Mouse (Mus musculus) brain, embryonic 14.5 days (tissue): ENCODE measurements around the gene Tmem82.

ENCODE experiments used
- CTCF ChIP-seq: fragments of 200-500 bp; IDR thresholded peaks from 2 replicates; pipeline ENCODE4 v1.5.1; 2012; ENCODE audit warnings: inconsistent platforms, mild to moderate bottlenecking, moderate library complexity, borderline replicate concordance; ENCODE audit not compliant: insufficient read depth, insufficient read length; ENCODE audit errors: extremely low read depth
- POLR2A ChIP-seq: fragments of 200-500 bp; IDR thresholded peaks from 2 replicates; pipeline ENCODE4 v1.6.1; 2012; ENCODE audit warnings: mild to moderate bottlenecking, inconsistent platforms, borderline replicate concordance; ENCODE audit not compliant: poor library complexity, insufficient read depth, insufficient read length, severe bottlenecking; ENCODE audit errors: extremely low read depth

DNA sequence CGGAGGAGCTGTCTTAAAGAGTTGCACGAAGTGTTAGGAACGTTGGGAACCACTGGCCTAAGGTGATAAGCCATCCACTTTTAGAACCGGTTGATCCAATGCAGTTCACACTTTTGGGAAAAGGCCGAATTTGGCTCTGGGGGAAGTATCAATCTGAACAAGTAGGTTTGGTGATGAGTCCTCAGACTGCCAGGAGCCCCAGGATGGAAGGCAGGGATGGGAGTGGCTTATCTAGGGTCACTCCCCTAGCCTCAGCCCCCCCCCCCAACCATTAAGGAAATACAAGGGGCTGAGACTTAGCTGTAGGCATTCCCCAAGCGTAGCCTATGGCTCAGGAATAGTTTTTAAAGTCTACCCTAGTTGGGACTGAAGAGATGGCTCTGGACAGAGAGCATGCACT lies 52.2 kb downstream of the Tmem82 start:
- TF ChIP-seq CTCF (no peak), POLR2A (no peak)
